7 mouse cellular contexts compared by ENCODE assay signal in the genomic region with DNA sequence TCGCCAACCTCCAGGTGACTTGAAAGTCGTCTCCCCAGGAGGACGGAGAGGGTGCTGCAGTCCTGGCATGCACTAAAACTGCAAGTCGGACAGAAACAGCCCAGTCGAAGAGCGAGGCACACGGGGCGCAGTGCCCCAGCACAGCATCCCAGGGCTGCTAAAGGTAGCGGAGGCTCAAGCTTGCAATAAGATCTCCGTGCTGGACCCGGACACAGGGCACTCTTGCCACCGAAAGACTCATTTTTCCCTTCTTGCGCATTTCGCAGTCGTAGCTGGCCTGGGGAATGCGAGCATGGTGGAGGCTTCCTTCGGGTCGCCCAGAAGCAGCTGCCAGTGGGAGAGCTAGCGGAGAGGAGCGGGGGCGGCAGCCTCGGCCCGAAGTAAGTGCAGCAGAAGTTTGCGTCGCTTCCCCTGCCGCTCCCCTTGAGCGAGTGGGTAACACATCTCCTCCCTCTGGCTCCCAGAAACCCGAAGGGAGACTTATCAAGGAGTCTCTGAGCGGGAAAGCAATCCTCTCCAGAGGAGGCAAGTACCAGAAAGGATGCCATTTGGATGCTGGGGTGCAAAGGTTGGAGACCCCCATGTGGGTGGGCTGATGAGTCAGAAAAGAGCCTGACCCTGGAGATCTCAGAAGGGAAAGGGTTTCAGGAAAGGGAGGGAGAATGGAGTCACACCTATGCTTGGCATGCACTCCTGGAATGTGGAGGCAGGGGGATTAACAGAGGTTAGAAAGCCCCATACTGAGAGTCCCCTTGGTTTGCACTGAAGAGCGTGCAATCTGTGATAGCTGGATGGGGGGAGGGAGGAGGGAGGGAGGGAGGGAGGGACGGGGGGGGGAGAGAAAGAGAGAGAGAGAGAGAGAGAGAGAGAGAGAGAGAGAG. TPM values are rescaled to one million over a fixed set of nuclear protein-coding genes. Genes with fewer than 3 reads are reported as not detected.
DNase-seq lines count a peak whose midpoint lies in the region; ATAC-seq lines count a peak whose summit lies in the region.

No protein-coding gene starts in this region.

- H3K4me2 ChIP-seq in midbrain, embryonic 15.5 days, result peak overlapping the region; percentile 99

- H3K9me3 ChIP-seq in megakaryocyte, embryonic 14.5 days, result peaks cover 10% of the 10 kb centered on the region
- no peaks in the 10 kb centered on the region for H3K9me3 ChIP-seq in forebrain, embryonic 10.5 days
- no peaks in the 10 kb centered on the region for H3K9me3 ChIP-seq in midbrain, embryonic 15.5 days

- H3K27ac ChIP-seq in forebrain, embryonic 10.5 days, result 0 out of 2 replicates have a peak overlapping the region, but pooled peaks have one; percentile 20
- no peak overlapping the region for H3K27ac ChIP-seq in midbrain, embryonic 15.5 days

- peaks cover 8% of the 10 kb centered on the region; the same call in 1 of the 2 replicates for H3K4me1 ChIP-seq in megakaryocyte, embryonic 14.5 days
- H3K4me1 ChIP-seq in forebrain, embryonic 10.5 days, result peaks cover 25% of the 10 kb centered on the region
- H3K4me1 ChIP-seq in midbrain, embryonic 15.5 days, result peaks cover 21% of the 10 kb centered on the region

- no peak for ATAC-seq in megakaryocyte, adult 5-6 weeks (ENCODE audit: poor library complexity, severe bottlenecking)
- ATAC-seq in midbrain, embryonic 15.5 days (replicated peaks), result peak; percentile 79

- peak overlapping the region; percentile 23 for H3K4me3 ChIP-seq in megakaryocyte, embryonic 14.5 days (replicated peaks)
- H3K4me3 ChIP-seq in forebrain, embryonic 10.5 days, result peak overlapping the region; percentile 66
- H3K4me3 ChIP-seq in midbrain, embryonic 15.5 days, result peak overlapping the region; percentile 78

- DNase-seq in forebrain, embryonic 10.5 days (ENCODE audit: extremely low spot score, low spot score), result peak; percentile 31
- peak; percentile 37 for DNase-seq in layer of hippocampus, adult 9-11 months
- no peak for DNase-seq in adrenal gland, postnatal 10 days
- no peak for DNase-seq in adrenal gland, postnatal 14 days

- 0% methylated on average over 30 of the region's 31 CpGs for WGBS in forebrain, embryonic 10.5 days
- 0% methylated on average over 31 of the region's 31 CpGs for WGBS in midbrain, embryonic 15.5 days

- H3K9ac ChIP-seq in midbrain, embryonic 15.5 days, result peak overlapping the region; percentile 54

- no peaks in the 10 kb centered on the region for H3K36me3 ChIP-seq in megakaryocyte, embryonic 14.5 days (replicated peaks; ENCODE audit: low read length)
- H3K36me3 ChIP-seq in forebrain, embryonic 10.5 days (replicated peaks), result no peaks in the 10 kb centered on the region
- H3K36me3 ChIP-seq in midbrain, embryonic 15.5 days (replicated peaks), result no peaks in the 10 kb centered on the region

- H3K27me3 ChIP-seq in megakaryocyte, embryonic 14.5 days (replicated peaks), result peaks cover 22% of the 10 kb centered on the region
- peaks cover 52% of the 10 kb centered on the region for H3K27me3 ChIP-seq in forebrain, embryonic 10.5 days (ENCODE audit: poor library complexity, severe bottlenecking)
- peaks cover 33% of the 10 kb centered on the region for H3K27me3 ChIP-seq in midbrain, embryonic 15.5 days (replicated peaks)

RNA-seq across cellular contexts. Expression of a gene that starts 0.6 kb away (rescaled TPM):
- 0.12 TPM in 1 of 2 replicates, not detected in the other for polyA plus RNA-seq in megakaryocyte, embryonic 14.5 days (2012; ENCODE audit: insufficient read depth, low replicate concordance)
- total RNA-seq in megakaryocyte, adult 5-6 weeks (2015), result 0.50 and 1.6 TPM in 2 replicates
- 0.15 and 1.1 TPM in 2 replicates for total RNA-seq in megakaryocyte, adult 5-6 weeks (2017)
- polyA plus RNA-seq in forebrain, embryonic 10.5 days (2016; fragmentation: Nextera tagmentation; extraction: Ambion mirVana), result 20.0 and 21.3 TPM in 2 replicates
- 3.1 and 3.5 TPM in 2 replicates for polyA plus RNA-seq in midbrain, embryonic 15.5 days (2015; fragmentation: Nextera tagmentation; extraction: Ambion mirVana)
- 10 to 100 TPM; 34.0 to 57.7 TPM for total RNA-seq in adrenal gland, postnatal 10 days (2021)
- total RNA-seq in adrenal gland, postnatal 14 days (2021), result 40.9 and 41.4 TPM in 2 replicates

Comparison
In these comparisons a context has a peak if more than half of its experiments do, and no peak if none do; other contexts are left out.
1. H3K4me3 ChIP-seq: peak in every context shown above with its lines; median percentile 78 in midbrain, embryonic 15.5 days; 66 in forebrain, embryonic 10.5 days; 23 in megakaryocyte, embryonic 14.5 days.
2. DNase-seq: peak in forebrain, embryonic 10.5 days (single experiment) and layer of hippocampus, adult 9-11 months (single experiment); none in adrenal gland, postnatal 10 days (single experiment) and adrenal gland, postnatal 14 days (single experiment).
3. RNA of a gene that starts 0.6 kb away (total RNA-seq): 34.0 to 57.7 TPM in adrenal gland, postnatal 10 days and 40.9 to 41.4 TPM in adrenal gland, postnatal 14 days; 0.15 to 1.6 TPM in megakaryocyte, adult 5-6 weeks; every median in the first group is over 10 times any median in the second.